Mouse (Mus musculus): ENCODE measurements around the gene Tescl.
A peak's percentile ranks its signal among the peaks of the same experiment; 100 is the strongest.

Tescl gene

GRCm38 (mm10) chr7:24363228-24363627, 29.5 kb upstream of the Tescl start:
- DNase-seq (ENCODE audit: low read depth, low spot score): peak; percentile 53

- no peak for DNase-seq (ENCODE audit: low read depth, low spot score)
Measured at GRCm38 (mm10) chr7:24361001-24361400, 27.3 kb upstream of the Tescl start.

- no peak for DNase-seq (ENCODE audit: low read depth, low spot score)
Measured at GRCm38 (mm10) chr7:24359269-24359668, 25.5 kb upstream of the Tescl start.

- DNase-seq (ENCODE audit: low read depth, low spot score): no peak
Measured at GRCm38 (mm10) chr7:24357899-24358298, 24.2 kb upstream of the Tescl start.

GRCm38 (mm10) chr7:24356081-24356480, 22.3 kb upstream of the Tescl start:
- no peak for DNase-seq (ENCODE audit: low read depth, low spot score)

GRCm38 (mm10) chr7:24355646-24356045, 21.9 kb upstream of the Tescl start:
- DNase-seq (ENCODE audit: low read depth, low spot score): no peak

- DNase-seq (ENCODE audit: low read depth, low spot score): no peak
Measured at GRCm38 (mm10) chr7:24348896-24349295, 15.2 kb upstream of the Tescl start, which contains the start of gene Lypd5. Gene Lypd5, plus strand, starts transcription at chr7:24349196.

GRCm38 (mm10) chr7:24346444-24346843, 12.7 kb upstream of the Tescl start:
- DNase-seq (ENCODE audit: low read depth, low spot score): no peak

GRCm38 (mm10) chr7:24343701-24344272, 10.1 kb upstream of the Tescl start:
- DNase-seq (ENCODE audit: low read depth, low spot score): peak; percentile 72

- DNase-seq (ENCODE audit: low read depth, low spot score): no peak
Measured at GRCm38 (mm10) chr7:24338241-24338640, 4.5 kb upstream of the Tescl start.

GRCm38 (mm10) chr7:24335699-24336309, 2.1 kb upstream of the Tescl start:
- peak; percentile 83 for DNase-seq (ENCODE audit: low read depth, low spot score)

- DNase-seq (ENCODE audit: low read depth, low spot score): peak; percentile 6
Measured at GRCm38 (mm10) chr7:24327281-24327975, 6.3 kb downstream of the Tescl start.

- peak; percentile 73 for DNase-seq (ENCODE audit: low read depth, low spot score)
Measured at GRCm38 (mm10) chr7:24326273-24327135, 7.2 kb downstream of the Tescl start.

GRCm38 (mm10) chr7:24325675-24326128, 8.0 kb downstream of the Tescl start:
- peak; percentile 73 for DNase-seq (ENCODE audit: low read depth, low spot score)

- DNase-seq (ENCODE audit: low read depth, low spot score): peak; percentile 23
Measured at GRCm38 (mm10) chr7:24325197-24325596, 8.5 kb downstream of the Tescl start.

GRCm38 (mm10) chr7:24322593-24322992, 11.1 kb downstream of the Tescl start:
- no peak for DNase-seq (ENCODE audit: low read depth, low spot score)

- no peak for DNase-seq (ENCODE audit: low read depth, low spot score)
Measured at GRCm38 (mm10) chr7:24318942-24319341, 14.8 kb downstream of the Tescl start.

GRCm38 (mm10) chr7:24316567-24317092, 17.1 kb downstream of the Tescl start, which contains the start of gene Zfp94:
Gene Zfp94, minus strand, starts transcription at chr7:24316666.
- peak; percentile 99 for DNase-seq (ENCODE audit: low read depth, low spot score)

- DNase-seq (ENCODE audit: low read depth, low spot score): peak; percentile 12
Measured at GRCm38 (mm10) chr7:24315726-24316566, 17.8 kb downstream of the Tescl start.

- DNase-seq (ENCODE audit: low read depth, low spot score): peak; percentile 71
Measured at GRCm38 (mm10) chr7:24300771-24301282, 32.9 kb downstream of the Tescl start, which contains the start of gene Zfp61. Gene Zfp61, minus strand, starts transcription at chr7:24301232.
